Mouse (Mus musculus) ES-E14 (cell line): ENCODE data around the gene Men1.

ENCODE experiments used
- ZC3H11A ChIP-seq: IDR thresholded peaks from 2 replicates; pipeline ENCODE4 v1.6.1; 2012; ENCODE audit warnings: low read depth, mild to moderate bottlenecking, inconsistent platforms, low read length, borderline replicate concordance
- ZNF384 ChIP-seq: IDR thresholded peaks from 2 replicates; pipeline ENCODE4 v1.6.1; 2012; ENCODE audit warnings: low read depth, low read length, inconsistent platforms

- TF ChIP-seq ZC3H11A (no peak), ZNF384 (no peak)
These were observed 5.2 kb downstream of the Men1 start for GRCm38 (mm10) chr19:6339890-6340504.
